Mouse (Mus musculus) heart, embryonic 11.5 days (tissue): Measurements from ENCODE around the gene Tagap1. TPM values are rescaled to one million over a fixed set of nuclear protein-coding genes. Genes with fewer than 3 reads are reported as not detected.
"Not testable (repeated sequence)": the region's sequence is repeated elsewhere in the genome, so short reads cannot be mapped to it uniquely, and the experiment has no call there.

Source experiments
- ATAC-seq: fragments of 200-750 bp; cut with Nextera tagmentation; replicated peaks from 2 replicates; pipeline ENCODE4 v1.8.0; 2017; ENCODE audit warnings: moderate library complexity; ENCODE audit not compliant: insufficient number of reproducible peaks, low FRiP score, low TSS enrichment
- H3K27ac ChIP-seq: fragments of 300-500 bp; sonication (generic); 2 replicates; pipeline ENCODE4 v1.5.1; 2014; ENCODE audit warnings: mild to moderate bottlenecking, low read depth, low read length
- H3K27me3 ChIP-seq: fragments of 300-500 bp; sonication (generic); 2 replicates; pipeline ENCODE4 v1.6.1; 2014; ENCODE audit warnings: mild to moderate bottlenecking, low read length, mixed read lengths; ENCODE audit not compliant: control insufficient read depth, insufficient read depth
- H3K36me3 ChIP-seq: fragments of 300-500 bp; sonication (generic); 2 replicates; pipeline ENCODE4 v1.6.1; 2014; ENCODE audit warnings: mild to moderate bottlenecking, low read length, moderate library complexity, mixed read lengths; ENCODE audit not compliant: control insufficient read depth, insufficient read depth
- H3K4me1 ChIP-seq: fragments of 300-500 bp; sonication (generic); 2 replicates; pipeline ENCODE4 v1.6.1; 2014; ENCODE audit warnings: low read length; ENCODE audit not compliant: control insufficient read depth, insufficient read depth
- H3K4me2 ChIP-seq: fragments of 300-500 bp; sonication (generic); 2 replicates; pipeline ENCODE4 v1.6.1; 2014; ENCODE audit warnings: mild to moderate bottlenecking, moderate library complexity
- H3K4me3 ChIP-seq: fragments of 300-500 bp; sonication (generic); 2 replicates; pipeline ENCODE4 v1.5.1; 2014; ENCODE audit warnings: low read depth, low read length
- H3K9ac ChIP-seq: fragments of 300-500 bp; sonication (generic); 2 replicates; pipeline ENCODE4 v1.6.1; 2014; ENCODE audit warnings: mild to moderate bottlenecking, low read depth, low read length, moderate library complexity
- H3K9me3 ChIP-seq: fragments of 300-500 bp; sonication (generic); replicated peaks from 2 replicates; pipeline ENCODE4 v1.6.1; 2016; ENCODE audit warnings: low read length; ENCODE audit not compliant: control insufficient read depth
- WGBS: fragments of 180-500 bp; shearing (Covaris S2); extraction: QIAGEN DNeasy Blood & Tissue Kit; methylation state at CpG from one replicate; pipeline ENCODE4 v1.1.7; 2014; ENCODE audit not compliant: insufficient replicate concordance; 5-methylcytosine and 5-hydroxymethylcytosine counted together
- polyA plus RNA-seq: library from polyadenylated mRNA; unstranded; fragments of >200 nt; fragmentation: Nextera tagmentation; extraction: Ambion mirVana; gene quantifications from 2 replicates; pipeline ENCODE4 v1.2.1, GENCODE M21; 2014

Gene Tagap1
- polyA plus RNA-seq, 1 experiment from 2014 or later: 33.8 TPM

GRCm38 (mm10) chr17:6970334-6970733 is 9.4 kb upstream of the Tagap1 start, which contains the start of gene Rnaset2b:
Rnaset2b (plus strand) TSS chr17:6970634.
- H3K9me3 ChIP-seq, H3K4me3 ChIP-seq, H3K4me2 ChIP-seq, H3K27ac ChIP-seq, ATAC-seq, H3K9ac ChIP-seq, H3K27me3 ChIP-seq, H3K36me3 ChIP-seq, H3K4me1 ChIP-seq: not testable (repeated sequence)
- WGBS: no CpG with 5 or more reads among the region's 8 CpGs

DNA sequence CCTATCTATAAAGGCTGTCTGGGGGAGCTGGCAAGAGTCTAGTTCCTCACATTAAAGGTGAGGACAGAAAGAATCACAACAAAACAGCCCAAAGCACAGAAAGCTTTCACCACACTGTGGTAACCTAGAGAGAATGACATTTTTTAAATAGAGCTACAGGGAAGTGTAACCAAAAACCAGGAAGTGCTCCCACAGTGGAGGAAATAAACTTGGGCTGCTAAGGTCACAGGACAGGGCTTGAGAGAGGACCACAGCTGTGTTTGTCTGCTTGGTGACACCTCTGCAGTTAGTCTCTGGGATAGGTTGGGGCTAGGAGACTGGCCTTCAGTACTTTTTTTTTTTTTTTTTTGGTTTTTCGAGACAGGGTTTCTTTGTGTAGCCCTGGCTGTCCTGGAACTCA is 6.7 kb upstream of the Tagap1 start:
- H3K9me3 ChIP-seq, ATAC-seq, H3K27me3 ChIP-seq, H3K36me3 ChIP-seq, H3K9ac ChIP-seq, H3K4me3 ChIP-seq, H3K4me1 ChIP-seq, H3K27ac ChIP-seq, H3K4me2 ChIP-seq: not testable (repeated sequence)
- WGBS: no CpG with 5 or more reads among the region's 1 CpGs

- ATAC-seq, H3K27ac ChIP-seq, H3K4me2 ChIP-seq, H3K9ac ChIP-seq, H3K9me3 ChIP-seq, H3K36me3 ChIP-seq, H3K27me3 ChIP-seq, H3K4me1 ChIP-seq, H3K4me3 ChIP-seq: not testable (repeated sequence)
- 13% methylated on average over 5 of the region's 6 CpGs for WGBS
These were observed 4.4 kb upstream of the Tagap1 start for GRCm38 (mm10) chr17:6965364-6965763.

- 60% methylated on average over 4 of the region's 4 CpGs for WGBS
- not testable (repeated sequence) for H3K27ac ChIP-seq, H3K4me3 ChIP-seq, H3K4me2 ChIP-seq, H3K27me3 ChIP-seq, ATAC-seq, H3K9ac ChIP-seq, H3K4me1 ChIP-seq, H3K9me3 ChIP-seq, H3K36me3 ChIP-seq
These were observed 2.0 kb upstream of the Tagap1 start for GRCm38 (mm10) chr17:6962936-6963335.

DNA sequence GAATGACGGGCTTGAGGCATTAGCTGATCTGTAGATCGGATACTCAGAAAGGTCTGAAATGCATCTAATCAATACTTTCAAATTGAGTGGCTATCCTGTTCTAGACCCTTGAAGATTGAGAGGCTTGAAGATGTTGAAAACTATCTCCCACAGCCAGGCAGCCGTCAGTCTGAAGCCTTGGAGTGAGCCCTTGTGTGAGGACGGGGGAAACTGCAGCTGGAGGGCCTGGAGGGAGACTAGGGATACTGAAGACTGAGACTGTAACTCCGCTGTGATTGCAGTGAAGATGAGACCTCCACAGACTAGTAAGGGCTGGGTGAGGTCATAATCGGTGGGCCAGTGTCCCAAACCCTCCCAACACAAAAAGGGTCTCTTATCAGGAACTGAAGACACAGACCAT is 1.4 kb upstream of the Tagap1 start:
- H3K9ac ChIP-seq, H3K27me3 ChIP-seq, H3K9me3 ChIP-seq, ATAC-seq, H3K36me3 ChIP-seq, H3K4me1 ChIP-seq, H3K4me3 ChIP-seq, H3K27ac ChIP-seq, H3K4me2 ChIP-seq: not testable (repeated sequence)
- WGBS: 70% methylated on average over 3 of the region's 6 CpGs

GRCm38 (mm10) chr17:6961181-6962000 is 435 bp upstream of the Tagap1 start:
- not testable (repeated sequence) for H3K27ac ChIP-seq, H3K4me1 ChIP-seq, H3K27me3 ChIP-seq, H3K9ac ChIP-seq, H3K36me3 ChIP-seq, H3K9me3 ChIP-seq
- ATAC-seq: peak; percentile 99
- WGBS: 0% methylated on average over 11 of the region's 48 CpGs
- Histone ChIP-seq H3K4me3 (peak overlapping the region; percentile 44), H3K4me2 (peak overlapping the region; percentile 46)

DNA sequence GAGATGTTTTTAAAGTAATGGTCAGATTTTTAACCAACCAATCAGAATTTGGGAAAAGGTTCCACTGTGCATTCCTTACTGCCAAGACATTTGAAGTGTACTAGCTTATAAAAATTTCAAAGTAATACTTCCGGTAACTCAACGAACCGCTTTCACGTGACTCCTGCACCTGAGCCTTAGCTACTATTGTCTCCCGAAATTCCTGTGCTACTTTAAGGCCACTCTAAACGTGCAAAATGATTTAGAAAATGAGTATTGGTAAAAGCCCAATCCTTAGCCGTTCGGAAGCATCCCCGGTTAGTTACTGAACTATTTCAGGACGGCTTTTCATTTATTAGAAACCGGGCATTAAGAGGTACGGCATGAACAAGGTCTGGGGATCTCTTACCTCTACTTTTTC is 607 bp downstream of the Tagap1 start:
- peak overlapping the region; percentile 44 for H3K4me3 ChIP-seq
- not testable (repeated sequence) for H3K27me3 ChIP-seq, H3K9me3 ChIP-seq, H3K27ac ChIP-seq, H3K4me1 ChIP-seq, ATAC-seq, H3K36me3 ChIP-seq
- H3K4me2 ChIP-seq: peak overlapping the region; percentile 54
- peak overlapping the region; percentile 66; the same call in 1 of the 2 replicates for H3K9ac ChIP-seq
- whole genome bisulfite sequencing: under 1% methylated on average over 12 of the region's 12 CpGs

- peak overlapping the region; percentile 44; the same call in 1 of the 2 replicates for H3K4me3 ChIP-seq
- WGBS: 58% methylated on average over 4 of the region's 6 CpGs
- H3K36me3 ChIP-seq, H3K4me1 ChIP-seq, ATAC-seq, H3K27ac ChIP-seq, H3K27me3 ChIP-seq, H3K9me3 ChIP-seq, H3K9ac ChIP-seq: not testable (repeated sequence)
- H3K4me2 ChIP-seq: peak overlapping the region; percentile 54
These were observed 1.3 kb downstream of the Tagap1 start for GRCm38 (mm10) chr17:6959543-6960259.
